Mouse (Mus musculus) adrenal gland, postnatal 0 days (tissue): ENCODE results near the gene Rnase12. TPM values are rescaled to one million over a fixed set of nuclear protein-coding genes. Genes with fewer than 3 reads are reported as not detected.

Experiments
- polyA plus RNA-seq: library from polyadenylated mRNA; unstranded; fragments of >200 nt; fragmentation: Nextera tagmentation; extraction: Ambion mirVana; gene quantifications from 2 replicates; pipeline ENCODE4 v1.2.1, GENCODE M21; 2015

Gene Rnase12
- 1.4 and 1.9 TPM in 2 replicates for polyA plus RNA-seq

GRCm38 (mm10) chr14:51057401-51057831 lies at the start of gene Rnase12:
Gene Rnase12 (minus strand): TSS chr14:51057661.

GRCm38 (mm10) chr14:51090921-51091900 lies 33.8 kb upstream of the Rnase12 start, which contains the start of the genes Rnase4 and Ang:
Gene Rnase4 (plus strand): TSS chr14:51091077.
Gene Ang (plus strand): TSS chr14:51091150.

GRCm38 (mm10) chr14:51074335-51074734 lies 16.9 kb upstream of the Rnase12 start, which contains the start of gene Olfr750:
Gene Olfr750 (minus strand): TSS chr14:51074435.

GRCm38 (mm10) chr14:51050063-51050462 lies 7.4 kb downstream of the Rnase12 start, which contains the start of gene Rnase11:
Gene Rnase11 (minus strand): TSS chr14:51050163.

GRCm38 (mm10) chr14:51041769-51042168 lies 15.7 kb downstream of the Rnase12 start, which contains the start of gene Rnase9:
Gene Rnase9 (minus strand): TSS chr14:51041869.

DNA sequence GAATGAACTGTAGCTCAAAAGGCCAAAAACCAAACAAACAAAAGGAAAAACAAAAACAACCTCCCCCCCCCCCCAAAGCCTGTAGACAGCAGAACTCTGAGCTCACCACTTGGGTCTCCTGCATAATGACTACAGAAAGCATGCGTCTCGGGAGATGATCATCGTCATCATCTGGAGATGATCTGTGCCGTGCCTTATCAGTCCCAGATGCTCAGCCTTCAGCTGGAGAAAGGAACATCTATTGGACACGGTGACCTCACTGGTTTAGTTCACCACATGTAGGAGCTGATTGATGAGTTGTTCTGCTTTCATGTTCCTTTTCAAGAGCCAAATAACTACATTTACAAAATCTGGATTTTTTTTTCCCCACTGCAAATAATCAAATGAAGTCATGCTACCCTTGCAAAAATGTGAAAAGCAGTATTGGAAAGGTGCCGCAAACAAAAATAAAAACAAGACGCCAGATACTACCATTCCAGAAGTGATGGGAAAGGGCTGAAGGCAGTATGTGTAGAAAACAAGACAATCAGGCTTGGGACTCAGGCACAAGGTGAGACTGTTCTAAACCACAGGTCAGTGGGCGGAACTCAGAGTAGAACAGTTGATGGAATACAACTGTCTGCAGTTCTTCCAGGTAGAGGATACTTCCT lies 50.2 kb downstream of the Rnase12 start, which contains the start of gene Rnase10:
Gene Rnase10, plus strand, starts transcription at position 600 of the 650 bp plus-strand sequence.

Other genes with a start within 250 kb of the Rnase12 start
- gene Ccnb1ip1, start 249.9 kb downstream of the Rnase12 start, polyA plus RNA-seq, result 0.08 TPM in 1 of 2 replicates, not detected in the other
- 33.6 and 39.5 TPM in 2 replicates for gene Parp2, start 249.8 kb downstream of the Rnase12 start, polyA plus RNA-seq
- 9.4 and 9.5 TPM in 2 replicates for gene Tep1, start 187.1 kb downstream of the Rnase12 start, polyA plus RNA-seq
- 0.36 and 0.57 TPM in 2 replicates for gene Klhl33, start 160.2 kb downstream of the Rnase12 start, polyA plus RNA-seq
- gene Osgep, start 132.8 kb downstream of the Rnase12 start, polyA plus RNA-seq, result 84.0 and 97.5 TPM in 2 replicates
- 143 and 189 TPM in 2 replicates for gene Apex1, start 132.7 kb downstream of the Rnase12 start, polyA plus RNA-seq
- gene Pip4p1, start 126.8 kb downstream of the Rnase12 start, polyA plus RNA-seq, result 42.4 and 54.4 TPM in 2 replicates
- gene Pnp, start 126.6 kb downstream of the Rnase12 start, polyA plus RNA-seq, result 71.4 and 77.7 TPM in 2 replicates
- not detected in 2 replicates for gene Gm49342, start 113.1 kb downstream of the Rnase12 start, polyA plus RNA-seq
- gene Pnp2, start 101.7 kb downstream of the Rnase12 start, polyA plus RNA-seq, result 2.2 and 2.8 TPM in 2 replicates
- gene Rnase10, start 49.9 kb downstream of the Rnase12 start, polyA plus RNA-seq, result 0.25 TPM in 1 of 2 replicates, not detected in the other
- gene Rnase9, start 15.8 kb downstream of the Rnase12 start, polyA plus RNA-seq, result not detected in 2 replicates
- not detected in 2 replicates for gene Rnase11, start 7.5 kb downstream of the Rnase12 start, polyA plus RNA-seq
- gene Olfr750, start 16.8 kb upstream of the Rnase12 start, polyA plus RNA-seq, result 0.03 and 0.05 TPM in 2 replicates
- gene Rnase4, start 33.4 kb upstream of the Rnase12 start, polyA plus RNA-seq, result 122 and 245 TPM in 2 replicates
- 14.8 and 20.1 TPM in 2 replicates for gene Ang, start 33.5 kb upstream of the Rnase12 start, polyA plus RNA-seq
- gene Eddm3b, start 56.8 kb upstream of the Rnase12 start, polyA plus RNA-seq, result 0.08 TPM in 1 of 2 replicates, not detected in the other
- 0.99 and 1.6 TPM in 2 replicates for gene Rnase6, start 66.2 kb upstream of the Rnase12 start, polyA plus RNA-seq
- gene Rnase1, start 89.1 kb upstream of the Rnase12 start, polyA plus RNA-seq, result 2.3 and 3.7 TPM in 2 replicates
- not detected in 2 replicates for gene Rnase2b, start 104.6 kb upstream of the Rnase12 start, polyA plus RNA-seq
- gene Ang2, start 141.5 kb upstream of the Rnase12 start, polyA plus RNA-seq, result not detected in 2 replicates
- not detected in 2 replicates for gene Ear14, start 145.7 kb upstream of the Rnase12 start, polyA plus RNA-seq
- gene Rnase2a, start 198.5 kb upstream of the Rnase12 start, polyA plus RNA-seq, result not detected in 2 replicates